Mouse (Mus musculus): Measurements from ENCODE around the gene Styx.
"Not testable (repeated sequence)": the region's sequence is repeated elsewhere in the genome, so short reads cannot be mapped to it uniquely, and the experiment has no call there.

The Styx gene

GRCm38 (mm10) chr14:45464036-45465035 lies 113.4 kb downstream of the Styx start:
- ChIA-PET CTCF (interaction anchor here in 1 of 4 experiments (1.0 kb wide), 1 partner anchor 41 kb away, joined by 5 read pairs; no protein-coding TSS in a partner anchor), POLR2A (interaction anchor here (0.6 to 3.5 kb wide), 19 partner anchors 9 to 76 kb away, joined by 3 to 19 read pairs (median 5); partner anchors contain the start of gene Fermt2 (in 1 of the 4))

- CTCF ChIA-PET, result not testable (repeated sequence)
Measured at GRCm38 (mm10) chr14:45466371-45466770, 115.5 kb downstream of the Styx start.

GRCm38 (mm10) chr14:45469446-45469845 lies 118.6 kb downstream of the Styx start:
- POLR2A ChIA-PET, result interaction anchor here in 3 of 4 experiments (0.6 to 1.2 kb wide), 5 partner anchors 12 to 25 kb away, joined by 3 to 6 read pairs (median 3); no protein-coding TSS in a partner anchor
- CTCF ChIA-PET, result interaction anchor here (0.6 to 1.5 kb wide), 8 partner anchors 10 to 46 kb away, joined by 3 to 6 read pairs (median 4); no protein-coding TSS in a partner anchor

More at GRCm38 (mm10) chr14:45466371-45466770, 115.5 kb downstream of the Styx start:
- POLR2A ChIA-PET, result interaction anchor here (0.5 to 3.2 kb wide), 17 partner anchors 9 to 224 kb away, joined by 3 to 11 read pairs (median 4); partner anchors contain the start of gene Fermt2 (in 1 of the 4)
